Mouse (Mus musculus) neural tube, embryonic 10.5 days (tissue): Measurements from ENCODE around the gene Vmn1r60.
"Not testable (repeated sequence)": the region's sequence is repeated elsewhere in the genome, so short reads cannot be mapped to it uniquely, and the experiment has no call there.

ENCODE experiments used
- DNase-seq: peaks from one replicate; pipeline ENCODE4 v3.0.0-alpha.2; 2017; ENCODE audit warnings: low spot score; ENCODE audit errors: extremely low spot score

The Vmn1r60 gene

GRCm38 (mm10) chr7:5547217-5547616, at the start of gene Vmn1r60:
Vmn1r60 (minus strand) TSS chr7:5547317.
- DNase-seq: not testable (repeated sequence)

- DNase-seq: not testable (repeated sequence)
Measured at GRCm38 (mm10) chr7:5540770-5541436, 6.2 kb downstream of the Vmn1r60 start.

- not testable (repeated sequence) for DNase-seq
Measured at GRCm38 (mm10) chr7:5493856-5494255, 53.3 kb downstream of the Vmn1r60 start, which contains the start of gene Vmn2r28. Vmn2r28 (minus strand) TSS chr7:5493956.
